In the genomic region with DNA sequence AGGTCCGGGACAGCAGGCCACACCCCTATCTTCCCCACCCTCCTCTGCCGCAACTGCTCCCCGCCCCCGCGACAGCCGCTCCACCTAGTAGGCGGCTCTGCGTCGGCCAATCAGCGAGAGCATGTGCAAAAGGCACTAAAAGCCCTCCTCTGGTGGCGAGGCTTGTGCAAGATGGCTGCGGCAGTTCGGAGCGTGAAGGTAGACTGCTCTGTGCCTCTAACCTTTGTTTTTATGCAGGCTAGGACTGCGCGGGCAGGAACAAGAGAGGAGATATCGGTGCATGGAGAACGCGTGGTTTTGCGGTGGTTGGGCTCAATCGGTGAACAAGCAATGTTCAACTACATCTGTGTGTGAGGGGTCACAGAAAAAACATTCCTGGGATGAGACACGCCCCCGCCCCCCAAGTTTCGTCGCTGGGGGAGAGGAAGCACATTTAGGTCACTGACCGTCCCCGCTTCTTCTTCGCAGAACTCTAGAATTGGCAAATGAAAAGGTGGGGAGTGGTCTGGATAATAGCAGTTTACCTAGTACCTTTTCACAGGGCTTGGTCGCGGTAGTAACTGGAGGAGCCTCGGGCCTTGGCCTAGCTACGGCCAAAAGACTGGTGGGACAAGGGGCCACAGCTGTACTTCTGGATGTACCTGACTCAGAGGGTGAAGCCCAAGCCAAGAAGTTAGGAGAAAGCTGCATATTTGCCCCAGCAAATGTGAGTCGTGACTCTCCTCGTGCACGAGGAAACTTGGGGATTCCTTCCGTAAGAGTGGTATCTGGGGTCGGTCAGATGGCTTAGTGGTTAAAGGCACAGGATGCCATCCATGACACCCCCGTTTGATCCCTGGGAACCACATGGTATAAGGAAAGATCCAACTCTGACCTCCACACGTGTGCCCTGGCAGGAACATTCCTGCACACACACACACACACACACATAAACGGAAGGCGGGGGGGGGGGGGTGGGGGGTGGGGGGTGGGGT, we compare ENCODE assay signal across 8 mouse cellular contexts. TPM values are rescaled to one million over a fixed set of nuclear protein-coding genes. Genes with fewer than 3 reads are reported as not detected.
A peak's percentile ranks its signal among the peaks of the same experiment; 100 is the strongest.
DNase-seq lines count a peak whose midpoint lies in the region; ATAC-seq and TF ChIP-seq lines count a peak whose summit lies in the region.

A gene (plus strand): TSS at position 109 of the 974 bp plus-strand sequence.

- peak within 1 kb of the TSS; percentile 41 for H3K9ac ChIP-seq in forebrain, postnatal 0 days
- peak within 1 kb of the TSS; percentile 65 for H3K9ac ChIP-seq in lung, embryonic 16.5 days (ENCODE audit: low read length)

- DNase-seq in G1E (ENCODE audit: low spot score), result peak; percentile 82
- peak; percentile 80 to 91 for DNase-seq in cerebellum, adult 18-20 months
- DNase-seq in forebrain, postnatal 0 days, result peak; percentile 78
- DNase-seq in heart, postnatal 4 days, result peak; percentile 86
- DNase-seq in layer of hippocampus, adult 9-10 months (ENCODE audit: low spot score), result peak; percentile 47
- DNase-seq in ovary, postnatal 10 days (ENCODE audit: low spot score), result peak; percentile 35
- peak; percentile 54 to 69 for DNase-seq in thymus, postnatal 10 days (ENCODE audit: low spot score in 2 of 2)

- 0 out of 2 replicates have a peak, but pooled peaks cover 3% of the 10 kb centered on the region for H3K27me3 ChIP-seq in G1E (ENCODE audit: insufficient read depth, low read length)
- H3K27me3 ChIP-seq in forebrain, postnatal 0 days (ENCODE audit: insufficient read depth, low read length), result no peaks in the 10 kb centered on the region
- peaks cover 5% of the 10 kb centered on the region; the same call in 1 of the 2 replicates for H3K27me3 ChIP-seq in lung, embryonic 16.5 days (ENCODE audit: control insufficient read depth, insufficient read depth, low read depth, low read length)

- no peak for TF ChIP-seq CTCF in G1E (IDR thresholded peaks at IDR 0.05; ENCODE audit: low read depth, low read length)
- TF ChIP-seq CTCF in forebrain, postnatal 0 days (IDR thresholded peaks at IDR 0.05; ENCODE audit: low read depth), result peak; percentile 36

- ATAC-seq in G1E (ENCODE audit: extremely low read depth, insufficient number of reproducible peaks, low FRiP score, poor library complexity, severe bottlenecking), result peak; percentile 99
- peak; percentile 99 for ATAC-seq in forebrain, postnatal 0 days
- ATAC-seq in lung, embryonic 16.5 days (ENCODE audit: low read depth), result peak; percentile 99

- 24% methylated on average over 39 of the region's 41 CpGs for WGBS in forebrain, postnatal 0 days
- 15% methylated on average over 39 of the region's 41 CpGs for WGBS in lung, embryonic 16.5 days

- peaks cover 5% of the 10 kb centered on the region for H3K4me1 ChIP-seq in G1E (ENCODE audit: insufficient read depth, low read depth, low read length)
- H3K4me1 ChIP-seq in forebrain, postnatal 0 days (ENCODE audit: insufficient read depth), result no peaks in the 10 kb centered on the region
- H3K4me1 ChIP-seq in lung, embryonic 16.5 days (replicated peaks; ENCODE audit: control insufficient read depth, insufficient read depth, low read length), result no peaks in the 10 kb centered on the region

- peak within 1 kb of the TSS; percentile 57 for H3K4me2 ChIP-seq in forebrain, postnatal 0 days (ENCODE audit: low read depth)
- peak within 1 kb of the TSS; percentile 68 for H3K4me2 ChIP-seq in lung, embryonic 16.5 days (ENCODE audit: low read depth, low read length)

- H3K27ac ChIP-seq in forebrain, postnatal 0 days (ENCODE audit: low read depth, low read length), result peak within 1 kb of the TSS; percentile 46; the same call in 1 of the 2 replicates
- H3K27ac ChIP-seq in lung, embryonic 16.5 days (ENCODE audit: low read length), result peak within 1 kb of the TSS; percentile 57

- peak within 1 kb of the TSS; percentile 71 for H3K4me3 ChIP-seq in G1E (ENCODE audit: low read depth, low read length)
- H3K4me3 ChIP-seq in forebrain, postnatal 0 days (ENCODE audit: low read depth, low read length), result peak within 1 kb of the TSS; percentile 42
- peak within 1 kb of the TSS; percentile 60 for H3K4me3 ChIP-seq in lung, embryonic 16.5 days (ENCODE audit: low read length)

- H3K36me3 ChIP-seq in G1E (replicated peaks), result peaks cover 38% of the 10 kb centered on the region
- H3K36me3 ChIP-seq in forebrain, postnatal 0 days (ENCODE audit: insufficient read depth), result no peaks in the 10 kb centered on the region
- H3K36me3 ChIP-seq in lung, embryonic 16.5 days (ENCODE audit: control insufficient read depth, insufficient read depth, low read length), result peaks cover 2% of the 10 kb centered on the region; the same call in 1 of the 2 replicates

- H3K9me3 ChIP-seq in G1E (replicated peaks), result no peaks in the 10 kb centered on the region
- H3K9me3 ChIP-seq in forebrain, postnatal 0 days (ENCODE audit: low read length), result no peaks in the 10 kb centered on the region
- no peaks in the 10 kb centered on the region for H3K9me3 ChIP-seq in lung, embryonic 16.5 days (ENCODE audit: control insufficient read depth, low read length)

RNA-seq across cellular contexts. Expression of the gene that starts here (rescaled TPM):
- total RNA-seq in G1E (2014; fragmentation: Nextera tagmentation), result 54.9 and 64.0 TPM in 2 replicates
- total RNA-seq in G1E (2017), result 67.0 and 70.4 TPM in 2 replicates
- 25.7 and 26.0 TPM in 2 replicates for polyA plus RNA-seq in G1E (2012)
- 61.8 and 71.1 TPM in 2 replicates for total RNA-seq in forebrain, postnatal 0 days (2014; rRNA removed)
- 92.4 and 113 TPM in 2 replicates for polyA plus RNA-seq in forebrain, postnatal 0 days (2015; fragmentation: Nextera tagmentation; extraction: Ambion mirVana)
- total RNA-seq in heart, postnatal 4 days (2021), result 100 to 1,000 TPM; 151 to 152 TPM
- polyA plus RNA-seq in lung, embryonic 16.5 days (2015; fragmentation: Nextera tagmentation; extraction: Ambion mirVana), result 210 and 215 TPM in 2 replicates

Comparison
In these comparisons a context has a peak if more than half of its experiments do, and no peak if none do; other contexts are left out.
1. Peak in every context shown above with its lines: DNase-seq, ATAC-seq, H3K4me3 ChIP-seq and H3K27ac ChIP-seq.
2. DNase-seq: peak in every context shown above with its lines; median percentile 86 in heart, postnatal 4 days; 86 in cerebellum, adult 18-20 months; 82 in G1E; 78 in forebrain, postnatal 0 days; 62 in thymus, postnatal 10 days; 47 in layer of hippocampus, adult 9-10 months; 35 in ovary, postnatal 10 days.